Mouse (Mus musculus): ENCODE measurements at regions not wholly inside any gene's neighbourhood (a gene's known extent, or its start where the extent isn't known, plus 50 kb on each side); places are given as distances from the start of the nearest gene placed in this dataset.

- no peak for DNase-seq (ENCODE audit: low read depth, low spot score)
These were observed 224.5 kb upstream of the Pfn2 start for GRCm38 (mm10) chr3:58072230-58072839.

- DNase-seq (ENCODE audit: low read depth, low spot score): no peak
These were observed 241.7 kb upstream of the Pfn2 start for GRCm38 (mm10) chr3:58089344-58090139.

- DNase-seq (ENCODE audit: low read depth, low spot score): no peak
These were observed 242.5 kb upstream of the Pfn2 start for GRCm38 (mm10) chr3:58090396-58090795.

- DNase-seq (ENCODE audit: low read depth, low spot score): no peak
These were observed 243.7 kb upstream of the Pfn2 start for GRCm38 (mm10) chr3:58091466-58092176.

- no peak for DNase-seq (ENCODE audit: low read depth, low spot score)
These were observed 263.1 kb upstream of the Pfn2 start for GRCm38 (mm10) chr3:58110911-58111476.

GRCm38 (mm10) chr3:58112431-58112856 is 264.6 kb upstream of the Pfn2 start:
- no peak for DNase-seq (ENCODE audit: low read depth, low spot score)

GRCm38 (mm10) chr3:58113941-58114340 is 266.1 kb upstream of the Pfn2 start:
- DNase-seq (ENCODE audit: low read depth, low spot score): no peak

- DNase-seq (ENCODE audit: low read depth, low spot score): no peak
These were observed 267.6 kb upstream of the Pfn2 start for GRCm38 (mm10) chr3:58115511-58115910.

- no peak for DNase-seq (ENCODE audit: low read depth, low spot score)
These were observed 269.0 kb upstream of the Pfn2 start for GRCm38 (mm10) chr3:58116848-58117247.

GRCm38 (mm10) chr3:58120051-58120450 is 272.2 kb upstream of the Pfn2 start:
- DNase-seq (ENCODE audit: low read depth, low spot score): no peak

GRCm38 (mm10) chr3:58122456-58123359 is 274.8 kb upstream of the Pfn2 start:
- peak; percentile 76 for DNase-seq (ENCODE audit: low read depth, low spot score)

- no peak for DNase-seq (ENCODE audit: low read depth, low spot score)
These were observed 275.7 kb upstream of the Pfn2 start for GRCm38 (mm10) chr3:58123396-58124077.

GRCm38 (mm10) chr3:58124886-58125285 is 277.0 kb upstream of the Pfn2 start:
- no peak for DNase-seq (ENCODE audit: low read depth, low spot score)

- no peak for DNase-seq (ENCODE audit: low read depth, low spot score)
These were observed 279.1 kb upstream of the Pfn2 start for GRCm38 (mm10) chr3:58126996-58127395.

- DNase-seq (ENCODE audit: low read depth, low spot score): no peak
These were observed 280.2 kb upstream of the Pfn2 start for GRCm38 (mm10) chr3:58128059-58128458.

- no peak for DNase-seq (ENCODE audit: low read depth, low spot score)
These were observed 281.6 kb upstream of the Pfn2 start for GRCm38 (mm10) chr3:58129358-58129903.

- no peak for DNase-seq (ENCODE audit: low read depth, low spot score)
These were observed 278.7 kb upstream of the Tsc22d2 start for GRCm38 (mm10) chr3:58135607-58136365.

GRCm38 (mm10) chr3:58138726-58139585 is 275.6 kb upstream of the Tsc22d2 start:
- DNase-seq (ENCODE audit: low read depth, low spot score): peak; percentile 34

GRCm38 (mm10) chr3:58146108-58146507 is 268.4 kb upstream of the Tsc22d2 start:
- DNase-seq (ENCODE audit: low read depth, low spot score): no peak

Measured in CD4-positive, CD25-positive, alpha-beta regulatory T cell, adult 2 months (primary cell).